Mouse (Mus musculus) bone marrow macrophage, adult 2 months (primary cell): ENCODE measurements at regions not wholly inside any gene's neighbourhood (a gene's known extent, or its start where the extent isn't known, plus 50 kb on each side); places are given as distances from the start of the nearest gene placed in this dataset.

ENCODE experiments used
- H3K27ac ChIP-seq: 2 replicates; pipeline ENCODE4 v1.5.1; 2012; ENCODE audit warnings: low read depth, low read length; ENCODE audit not compliant: insufficient read depth
- H3K4me1 ChIP-seq: 2 replicates; pipeline ENCODE4 v1.6.1; 2012; ENCODE audit warnings: low read length; ENCODE audit not compliant: control insufficient read depth, insufficient read depth
- H3K4me3 ChIP-seq: 2 replicates; pipeline ENCODE4 v1.5.1; 2012; ENCODE audit warnings: mild to moderate bottlenecking, low read length, moderate library complexity; ENCODE audit not compliant: insufficient read depth
- CTCF ChIP-seq: IDR thresholded peaks from 2 replicates; pipeline ENCODE4 v1.5.1; 2012; ENCODE audit warnings: low read depth, mild to moderate bottlenecking, low read length, moderate library complexity
- POLR2A ChIP-seq: IDR thresholded peaks from 2 replicates; pipeline ENCODE4 v1.6.1; 2012; ENCODE audit warnings: mild to moderate bottlenecking, low read depth, low read length, borderline replicate concordance

DNA sequence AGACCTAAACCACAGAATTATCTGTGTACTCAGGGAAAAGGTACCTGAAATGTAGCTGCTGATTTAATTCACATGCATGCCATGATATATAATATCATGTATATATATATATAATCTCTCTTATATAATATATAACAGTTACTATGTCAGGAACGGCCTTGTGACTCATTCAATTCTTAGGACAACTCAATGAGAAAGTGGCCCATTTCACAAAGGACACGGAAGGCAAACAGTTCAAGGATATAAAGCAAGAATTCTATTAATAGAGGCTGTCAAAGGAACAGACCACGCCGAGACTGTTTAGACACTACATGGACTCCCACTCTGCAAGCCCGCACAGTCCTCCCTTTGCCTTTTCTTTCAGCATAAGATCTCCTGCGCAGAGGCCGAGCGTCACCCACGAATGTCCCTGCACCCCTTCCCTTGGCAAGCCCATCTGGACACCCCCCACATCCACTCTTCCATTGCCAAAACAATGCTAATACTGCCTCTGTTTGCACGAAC, 148.0 kb upstream of the Klf14 start:
- H3K27ac ChIP-seq, result no peak overlapping the region
- TF ChIP-seq CTCF, result no peak
- TF ChIP-seq POLR2A, result no peak
- no peak overlapping the region for H3K4me3 ChIP-seq
- H3K4me1 ChIP-seq, result peaks cover 49% of the 10 kb centered on the region

- H3K4me3 ChIP-seq, result no peak overlapping the region
- peaks cover 54% of the 10 kb centered on the region for H3K4me1 ChIP-seq
- no peak for TF ChIP-seq CTCF
- no peak for TF ChIP-seq POLR2A
- H3K27ac ChIP-seq, result no peak overlapping the region
Observed at GRCm38 (mm10) chr6:31107360-31107759, 148.5 kb upstream of the Klf14 start.

- H3K4me3 ChIP-seq, result no peak overlapping the region
- no peak for TF ChIP-seq POLR2A
- TF ChIP-seq CTCF, result no peak
- H3K4me1 ChIP-seq, result peaks cover 59% of the 10 kb centered on the region
- peak overlapping the region; percentile 40; the same call in 1 of the 2 replicates for H3K27ac ChIP-seq
Observed at GRCm38 (mm10) chr6:31107916-31108685, 149.2 kb upstream of the Klf14 start.

DNA sequence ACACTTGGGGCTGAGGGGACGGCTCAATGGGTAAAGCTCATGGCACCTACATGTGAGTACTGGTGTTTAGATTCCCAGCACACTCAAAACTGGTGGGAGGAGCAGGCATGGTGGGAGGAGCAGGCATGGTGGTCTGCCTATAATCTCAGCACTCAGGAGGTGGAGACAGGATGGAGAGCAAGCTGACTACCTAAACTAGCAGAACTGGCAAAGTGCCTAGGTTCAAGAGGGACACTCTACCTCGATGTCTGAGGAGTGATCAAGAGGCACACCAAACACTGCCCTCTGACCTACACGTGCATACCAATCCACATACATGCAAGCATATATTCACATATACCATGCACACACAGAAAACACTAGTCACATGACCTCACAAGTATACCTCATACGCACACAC, 150.7 kb upstream of the Klf14 start:
- H3K4me3 ChIP-seq, result no peak overlapping the region
- TF ChIP-seq POLR2A (no peak), CTCF (no peak)
- H3K4me1 ChIP-seq, result peaks cover 70% of the 10 kb centered on the region
- H3K27ac ChIP-seq, result peak overlapping the region; percentile 73

GRCm38 (mm10) chr6:31112293-31113077, 153.6 kb upstream of the Klf14 start:
- TF ChIP-seq POLR2A (no peak), CTCF (no peak)
- no peak overlapping the region for H3K27ac ChIP-seq
- peak overlapping the region; percentile 12; the same call in 1 of the 2 replicates for H3K4me3 ChIP-seq
- peaks cover 78% of the 10 kb centered on the region for H3K4me1 ChIP-seq

GRCm38 (mm10) chr6:31113558-31114326, 154.9 kb upstream of the Klf14 start:
- H3K4me1 ChIP-seq, result peaks cover 76% of the 10 kb centered on the region
- TF ChIP-seq POLR2A (no peak), CTCF (no peak)

DNA sequence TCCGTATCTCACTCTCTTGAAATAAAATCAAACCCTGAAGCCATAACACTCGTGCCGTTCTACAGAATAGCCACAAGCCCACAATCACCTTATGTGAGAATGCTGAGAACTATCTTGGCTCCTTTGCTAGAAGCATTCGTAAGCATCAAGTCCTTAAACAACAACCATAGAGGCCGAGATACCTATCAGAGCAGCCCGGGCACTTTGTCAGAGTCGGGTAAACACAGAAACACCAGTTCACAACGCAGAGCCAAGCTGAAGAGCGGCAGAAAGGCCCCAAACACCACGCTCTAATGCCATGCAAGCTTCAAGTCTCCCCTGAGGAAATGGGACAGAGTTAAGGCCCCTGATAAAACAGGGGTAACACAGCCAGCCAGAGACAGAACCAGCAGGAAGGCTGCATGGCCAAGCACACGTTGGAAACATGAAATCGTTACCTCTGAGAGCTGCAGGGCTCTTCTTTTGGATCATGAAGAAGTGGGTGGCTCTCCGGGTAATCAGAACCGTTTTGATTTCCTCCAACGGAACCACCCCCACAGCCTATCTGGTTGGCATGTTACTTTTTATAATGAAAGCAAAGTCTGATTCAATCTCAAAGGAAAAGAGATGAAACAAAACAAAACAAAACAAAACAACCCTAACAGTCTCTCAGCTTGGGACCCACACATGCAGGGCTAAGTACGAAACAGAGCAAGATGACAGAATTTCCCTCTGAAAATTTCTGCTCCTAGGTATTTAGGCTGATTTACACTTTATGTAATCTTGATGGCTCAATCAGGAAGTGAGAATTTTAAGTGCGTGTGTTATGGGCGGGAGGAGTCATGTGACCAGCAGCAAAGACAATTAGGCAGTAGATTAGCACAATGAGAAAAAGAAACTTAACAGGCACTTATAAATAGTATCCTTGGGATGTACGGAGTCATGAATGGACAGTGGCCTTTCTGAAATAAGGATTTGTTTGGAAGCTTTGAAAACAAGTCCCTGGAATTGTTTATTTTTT, 155.8 kb upstream of the Klf14 start:
- Histone ChIP-seq H3K27ac (peak overlapping the region; percentile 76), H3K4me3 (peak overlapping the region; percentile 62), H3K4me1 (peaks cover 76% of the 10 kb centered on the region)
- no peak for TF ChIP-seq POLR2A
- no peak for TF ChIP-seq CTCF

More at GRCm38 (mm10) chr6:31113558-31114326, 154.9 kb upstream of the Klf14 start:
- Histone ChIP-seq H3K27ac (no peak overlapping the region), H3K4me3 (peak overlapping the region; percentile 62)

GRCm38 (mm10) chr6:31115566-31115965, 156.7 kb upstream of the Klf14 start:
- Histone ChIP-seq H3K4me1 (peaks cover 78% of the 10 kb centered on the region), H3K27ac (peak overlapping the region; percentile 76), H3K4me3 (peak overlapping the region; percentile 31)
- TF ChIP-seq CTCF (no peak), POLR2A (no peak)

- H3K4me1 ChIP-seq, result peaks cover 79% of the 10 kb centered on the region
- TF ChIP-seq POLR2A (no peak), CTCF (no peak)
- H3K27ac ChIP-seq, result peak overlapping the region; percentile 76
- H3K4me3 ChIP-seq, result peak overlapping the region; percentile 31
Observed at GRCm38 (mm10) chr6:31116365-31116764, 157.5 kb upstream of the Klf14 start.
